Mouse (Mus musculus) liver, adult 10 weeks (tissue): Measurements from ENCODE around the gene Syn3. TPM values are rescaled to one million over a fixed set of nuclear protein-coding genes. Genes with fewer than 3 reads are reported as not detected.

Experiments
- polyA plus RNA-seq: library from polyadenylated mRNA; stranded (reverse); fragments of 350-450 nt; fragmentation: Illumina TruSeq; extraction: RNeasy Lipid Tissue Mini Kit (QIAGEN cat#74804); gene quantifications from one replicate; pipeline ENCODE4 v1.2.3, GENCODE M21; 2014; ENCODE audit warnings: low read depth, low replicate concordance

Gene Syn3
- 0.19 TPM for polyA plus RNA-seq

DNA sequence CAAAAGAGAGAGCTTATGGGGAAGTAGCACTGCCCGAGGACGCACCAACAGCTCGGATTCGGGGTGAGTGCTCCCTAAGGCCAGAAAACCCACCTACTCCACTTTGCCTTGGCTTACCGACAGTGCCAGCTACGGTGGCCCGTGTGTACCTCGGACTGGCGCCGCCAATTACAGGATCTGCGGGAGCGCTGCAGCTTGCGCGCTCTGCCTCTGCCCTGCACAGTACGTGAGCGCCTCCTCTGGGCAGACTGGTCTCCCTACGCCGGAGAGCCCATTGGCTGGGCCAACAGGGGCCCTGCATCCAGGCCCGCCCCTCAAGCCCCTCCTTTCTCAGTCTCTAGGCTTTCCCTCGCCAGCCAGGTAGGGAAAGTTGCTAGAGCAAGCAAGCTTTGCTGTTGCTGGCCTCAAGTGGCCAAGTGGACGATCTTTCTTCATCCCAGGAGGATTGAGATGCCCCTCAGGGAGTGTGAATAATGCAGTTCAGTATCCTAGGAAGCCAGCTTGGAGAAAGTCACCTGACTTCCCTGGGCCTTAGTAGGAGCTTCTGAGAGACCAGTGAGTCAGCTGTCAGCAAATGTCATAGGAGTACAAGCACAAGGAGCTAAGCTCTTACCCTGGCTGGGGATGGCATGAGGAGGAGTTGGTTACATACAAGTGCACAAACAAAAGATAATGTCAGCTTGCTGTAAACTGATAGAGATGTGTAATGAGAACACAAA lies at the start of gene Syn3:
Syn3 (minus strand) TSS at position 224 of the 719 bp plus-strand sequence.

DNA sequence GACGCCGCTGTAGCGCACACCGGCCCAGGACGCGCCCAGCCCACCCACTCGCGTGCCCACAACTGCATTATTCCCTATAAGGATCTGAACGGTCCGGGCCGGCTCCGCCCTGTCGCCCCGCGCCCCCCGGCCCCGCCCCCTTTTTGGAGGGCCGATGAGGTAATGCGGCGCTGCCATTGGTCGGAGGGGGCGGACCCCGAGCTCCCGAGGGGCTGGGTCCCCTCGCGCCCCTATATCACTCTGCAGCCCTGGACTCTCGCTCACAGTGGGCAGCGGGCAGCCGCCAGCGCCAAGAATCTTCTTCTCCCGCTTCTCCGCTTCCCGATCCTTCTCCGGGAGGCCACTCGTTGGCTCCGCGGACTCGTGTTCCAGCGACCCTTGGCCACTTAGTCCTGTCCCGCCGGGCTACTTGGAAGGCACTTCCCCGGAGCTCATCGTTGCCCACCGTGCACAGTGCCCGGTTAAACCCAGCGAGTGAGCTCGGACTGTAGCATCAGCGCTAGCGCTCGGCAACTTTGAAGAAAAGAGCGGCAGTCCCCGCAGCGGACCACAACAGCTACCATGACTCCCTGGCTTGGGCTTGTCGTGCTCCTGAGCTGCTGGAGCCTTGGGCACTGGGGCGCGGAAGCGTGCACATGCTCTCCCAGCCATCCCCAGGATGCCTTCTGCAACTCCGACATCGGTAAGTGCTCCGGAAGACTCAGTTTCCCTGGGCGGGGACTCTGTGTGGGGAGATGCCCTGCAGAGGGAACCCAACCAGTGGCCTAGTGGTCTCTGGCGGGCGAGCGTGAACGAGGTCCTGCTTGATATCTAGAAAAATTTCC lies 198.2 kb downstream of the Syn3 start, which contains the start of gene Timp3:
Timp3 (plus strand) TSS at position 80 of the 824 bp plus-strand sequence.

DNA sequence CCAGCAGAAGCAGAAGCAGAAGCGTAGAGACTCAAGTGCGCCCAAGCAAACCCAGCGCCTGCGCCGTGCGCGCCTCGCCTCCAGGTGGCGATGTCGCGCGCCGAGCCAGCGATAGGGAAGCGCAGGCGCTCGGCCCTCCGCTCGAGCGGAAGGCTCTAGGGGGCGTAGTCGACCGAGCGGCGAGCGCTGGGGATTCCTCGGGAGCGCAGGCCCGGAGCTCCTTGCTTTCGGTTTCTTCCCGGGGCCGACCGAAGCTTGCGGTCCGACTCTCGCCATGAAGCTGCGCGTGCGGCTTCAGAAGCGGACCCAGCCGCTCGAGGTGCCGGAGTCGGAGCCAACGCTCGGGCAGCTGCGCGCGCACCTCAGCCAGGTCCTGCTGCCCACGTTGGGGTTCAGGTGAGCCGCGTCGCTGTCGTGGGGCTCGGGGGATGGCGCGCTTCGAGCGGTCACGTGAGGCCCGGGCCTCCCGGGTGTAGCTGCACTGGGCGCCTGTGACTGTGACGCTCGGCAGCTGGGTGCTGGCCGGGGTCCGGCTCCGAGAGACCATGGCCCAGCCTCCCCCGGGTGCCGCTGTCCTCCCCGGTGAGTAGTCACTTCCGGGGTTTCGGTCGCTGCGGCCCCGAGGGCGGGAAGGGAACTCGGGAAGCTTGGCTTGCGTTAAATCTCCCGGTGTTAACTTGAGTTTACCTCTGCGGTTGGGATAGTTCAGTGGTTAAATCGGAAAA lies 476.8 kb downstream of the Syn3 start, which contains the start of gene Fbxo7:
Fbxo7 (plus strand) TSS at position 224 of the 725 bp plus-strand sequence.

DNA sequence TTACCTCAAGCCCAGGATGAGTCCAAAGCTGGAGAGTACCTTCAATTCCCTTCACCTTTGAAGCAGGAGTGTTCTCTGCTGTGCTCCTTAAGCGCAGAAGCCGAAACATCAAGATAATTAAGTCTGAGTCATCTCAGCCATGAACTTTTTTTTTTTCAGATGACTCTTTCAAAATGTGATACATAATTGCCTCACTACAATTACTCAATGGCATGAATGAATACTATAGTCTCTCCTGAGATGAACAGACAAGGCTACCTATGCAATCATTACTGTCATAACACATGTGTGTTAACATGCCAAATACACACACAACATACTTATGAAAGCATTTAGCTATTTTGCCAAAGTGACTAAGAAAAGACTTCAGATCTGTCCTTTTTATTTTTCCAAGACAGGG lies 486.9 kb downstream of the Syn3 start, which contains the start of gene Bpifc:
Bpifc (minus strand) TSS at position 115 of the 400 bp plus-strand sequence.

Other genes with a start within 250 kb of the Syn3 start
- 16.3 TPM for gene Timp3, start 198.5 kb downstream of the Syn3 start, polyA plus RNA-seq
- gene Hsp90b1, start 206.6 kb upstream of the Syn3 start, polyA plus RNA-seq: 1,625 TPM
- 4.0 TPM for gene Ttc41, start 206.9 kb upstream of the Syn3 start, polyA plus RNA-seq